Mouse (Mus musculus): ENCODE results near the gene Jaml.
A peak's percentile ranks its signal among the peaks of the same experiment; 100 is the strongest.

Jaml gene

DNA sequence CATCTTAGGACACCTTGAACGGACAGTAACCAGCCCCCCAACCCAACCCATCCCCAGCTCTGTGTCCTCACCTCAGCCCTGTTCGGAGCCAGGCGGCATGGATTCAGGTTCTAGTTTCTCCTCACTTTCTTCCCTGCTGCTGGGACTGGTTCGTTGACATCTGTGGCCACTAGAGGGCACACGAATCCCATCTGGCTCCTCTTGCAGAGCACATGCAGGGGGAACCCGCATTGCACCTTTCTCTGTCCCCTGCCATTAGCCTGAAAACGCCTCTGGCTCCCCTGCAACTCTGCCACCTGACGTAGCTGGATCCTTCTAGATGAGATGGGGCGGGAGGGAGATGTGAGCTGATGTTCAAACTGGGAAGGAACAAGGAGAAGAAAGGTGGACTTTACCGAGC lies 42.8 kb downstream of the Jaml start:
- DNase-seq (ENCODE audit: low read depth) = peak; percentile 67

- DNase-seq (ENCODE audit: low read depth) = no peak
Measured at GRCm38 (mm10) chr9:45122209-45122761, 43.3 kb downstream of the Jaml start.

GRCm38 (mm10) chr9:45125211-45125610 lies 46.2 kb downstream of the Jaml start:
- no peak for DNase-seq (ENCODE audit: low read depth)

GRCm38 (mm10) chr9:45126941-45127340 lies 48.0 kb downstream of the Jaml start:
- DNase-seq (ENCODE audit: low read depth) = no peak

- DNase-seq (ENCODE audit: low read depth) = no peak
Measured at GRCm38 (mm10) chr9:45130119-45130518, 51.1 kb downstream of the Jaml start.

- DNase-seq (ENCODE audit: low read depth) = peak; percentile 54
Measured at GRCm38 (mm10) chr9:45133484-45134310, 54.7 kb downstream of the Jaml start.

- DNase-seq (ENCODE audit: low read depth) = no peak
Measured at GRCm38 (mm10) chr9:45136442-45137169, 57.6 kb downstream of the Jaml start.

DNA sequence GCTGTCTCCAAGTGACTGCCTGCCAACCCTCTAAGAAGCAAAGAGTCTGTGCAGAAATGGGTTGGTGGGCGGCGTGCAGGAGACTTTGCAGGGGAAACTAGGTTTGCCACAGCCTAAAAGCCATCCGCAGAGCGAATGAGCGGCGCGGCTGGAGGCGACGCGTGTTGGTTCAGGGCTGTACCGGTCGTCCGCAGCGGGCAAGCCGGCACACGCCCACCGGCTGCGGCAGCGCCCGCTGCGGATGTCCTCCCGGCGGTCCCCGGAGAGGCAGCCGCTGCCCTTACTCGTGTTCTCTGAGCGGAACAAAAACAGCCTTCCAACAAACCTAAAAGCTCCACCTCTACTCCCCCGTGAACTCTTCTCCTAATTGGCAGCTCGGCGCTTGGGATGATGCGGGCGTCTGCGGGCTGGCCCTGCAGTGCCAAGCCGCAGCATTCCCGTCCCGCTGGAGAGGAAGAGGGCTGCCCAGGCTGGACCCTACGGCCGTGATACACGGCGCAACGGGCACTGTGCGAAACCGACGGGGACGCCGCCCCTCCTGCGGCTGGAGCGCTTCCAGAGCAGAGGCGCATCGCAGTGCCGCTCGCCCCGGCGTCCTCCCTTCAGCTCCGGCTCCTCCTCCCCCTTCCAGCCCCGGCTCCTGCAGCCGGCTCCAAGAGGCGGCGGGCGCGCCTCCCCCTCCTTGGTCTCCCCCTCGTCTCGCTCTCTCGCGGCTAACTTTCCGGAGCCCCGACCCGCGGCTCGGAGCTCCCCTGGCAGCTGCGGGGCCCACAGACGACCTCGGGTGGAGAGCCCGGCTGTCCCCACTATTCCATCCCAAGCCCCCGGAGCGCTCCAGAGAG lies 59.4 kb downstream of the Jaml start, which contains the start of gene Scn4b:
Gene Scn4b (plus strand): TSS at position 205 of the 842 bp plus-strand sequence.
- no peak for DNase-seq (ENCODE audit: low read depth)

DNA sequence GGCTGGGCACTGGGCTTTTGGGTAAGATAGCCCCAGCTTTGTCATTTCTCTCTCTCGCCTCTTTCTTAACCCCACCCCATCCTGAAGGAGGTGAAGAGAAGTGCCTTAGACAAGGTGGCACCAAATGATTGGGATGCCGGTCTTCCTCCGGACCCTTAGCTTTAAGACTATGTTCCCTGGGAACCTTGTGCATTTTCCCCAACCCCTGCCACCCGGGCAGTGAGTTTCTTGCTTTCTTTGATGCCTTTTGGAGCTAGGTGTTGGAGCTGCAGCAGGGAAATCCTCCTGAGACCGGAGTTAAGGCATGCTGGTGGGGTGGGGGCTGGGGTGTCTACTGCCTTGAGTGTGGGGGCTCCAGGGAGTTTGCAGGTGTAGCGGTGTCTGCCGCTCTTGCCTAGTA lies 60.1 kb downstream of the Jaml start:
- DNase-seq (ENCODE audit: low read depth) = no peak

DNA sequence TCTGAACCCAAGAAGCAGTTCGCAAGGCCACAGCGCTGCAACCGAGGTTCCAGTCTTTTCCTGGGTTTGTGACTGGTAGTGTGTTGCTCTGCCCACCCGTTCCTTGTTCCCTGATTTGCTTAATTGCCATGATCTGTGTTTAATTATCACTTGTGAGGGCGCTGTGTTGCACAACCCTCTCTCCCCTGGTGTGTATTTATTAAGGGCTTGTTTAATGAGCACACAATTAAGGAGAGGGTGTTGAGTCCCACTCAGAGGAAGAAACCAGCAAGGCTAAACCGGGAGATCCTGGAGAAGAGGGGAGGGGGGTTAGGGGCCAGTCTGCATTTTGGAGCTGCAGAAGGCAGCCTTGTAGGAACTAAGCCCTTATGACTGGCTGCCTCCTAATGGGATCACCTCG lies 62.0 kb downstream of the Jaml start:
- DNase-seq (ENCODE audit: low read depth) = no peak

GRCm38 (mm10) chr9:45142686-45143085 lies 63.7 kb downstream of the Jaml start:
- no peak for DNase-seq (ENCODE audit: low read depth)

DNA sequence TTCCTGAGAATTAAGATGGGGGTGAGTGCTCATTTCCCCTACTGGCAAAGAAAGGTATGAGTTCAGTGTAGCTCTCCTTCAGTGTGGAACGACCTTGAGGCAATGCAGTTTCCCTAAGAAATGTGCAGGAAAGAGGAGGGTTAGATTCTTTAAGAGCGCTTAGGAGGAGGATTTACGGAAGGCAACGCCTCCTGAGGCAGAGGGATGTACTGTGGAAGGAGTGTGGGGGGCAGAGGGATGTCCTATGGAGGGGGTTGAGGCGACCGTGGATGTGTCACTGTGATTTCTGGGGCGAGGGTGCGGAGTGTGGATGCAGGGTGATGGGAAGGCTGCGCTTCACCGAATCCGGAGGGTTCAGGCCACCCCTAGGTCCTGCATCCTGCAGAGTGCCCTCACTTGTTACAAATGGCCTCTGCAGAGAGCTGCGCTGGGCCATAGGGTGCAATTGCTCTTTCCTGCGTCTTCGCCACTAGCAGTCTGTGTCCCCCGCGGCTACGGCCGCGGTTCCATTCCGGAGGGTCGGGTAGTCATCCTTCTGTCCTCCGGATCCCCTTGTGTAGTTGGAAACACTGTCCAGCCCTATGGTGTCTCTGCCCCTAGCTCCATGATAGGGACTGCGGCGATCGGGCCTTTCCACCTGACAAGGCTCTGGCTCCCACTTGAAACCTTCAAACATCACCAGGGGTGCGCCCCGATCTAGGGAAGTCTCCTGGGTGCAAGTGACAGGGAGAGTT lies 66.7 kb downstream of the Jaml start:
- DNase-seq (ENCODE audit: low read depth) = no peak

GRCm38 (mm10) chr9:45146267-45146597 lies 67.2 kb downstream of the Jaml start:
- peak; percentile 46 for DNase-seq (ENCODE audit: low read depth)

- no peak for DNase-seq (ENCODE audit: low read depth)
Measured at GRCm38 (mm10) chr9:45150933-45151332, 72.0 kb downstream of the Jaml start.

- DNase-seq (ENCODE audit: low read depth) = no peak
Measured at GRCm38 (mm10) chr9:45153361-45153760, 74.4 kb downstream of the Jaml start.

Data from 416B (cell line).